In genomic region chr11:50450236-50450635, GRCm38 (mm10) we compare ENCODE assay signal across 28 mouse cellular contexts.
"Had no signal": no experiment of that assay in that cellular context is flagged by ENCODE, and none has a peak within 500 bp of the region (broad histone marks: within the 10 kb centered on the region; RNA-seq: fewer than 3 reads in every experiment).

No protein-coding gene starts in this region.

- H3K9ac ChIP-seq: embryonic facial prominence, embryonic 12.5 days; embryonic facial prominence, embryonic 13.5 days; embryonic facial prominence, embryonic 15.5 days; forebrain, embryonic 12.5 days; forebrain, embryonic 13.5 days; forebrain, embryonic 15.5 days had no signal

- H3K9me3 ChIP-seq: embryonic facial prominence, embryonic 10.5 days; embryonic facial prominence, embryonic 12.5 days; embryonic facial prominence, embryonic 13.5 days; embryonic facial prominence, embryonic 15.5 days; forebrain, embryonic 10.5 days; forebrain, embryonic 12.5 days; forebrain, embryonic 15.5 days had no signal

- H3K27ac ChIP-seq: embryonic facial prominence, embryonic 10.5 days; embryonic facial prominence, embryonic 12.5 days; embryonic facial prominence, embryonic 13.5 days; embryonic facial prominence, embryonic 15.5 days; forebrain, embryonic 10.5 days; forebrain, embryonic 12.5 days; forebrain, embryonic 13.5 days; forebrain, embryonic 15.5 days; gastrocnemius, adult 2 months; heart, adult 2 months had no signal

- ATAC-seq: forebrain, embryonic 13.5 days; forebrain, embryonic 14.5 days; forebrain, embryonic 15.5 days; forebrain, embryonic 16.5 days had no signal

- DNase-seq: cerebellum, adult 2 months; cerebellum, adult 8-10 months; cerebellum, adult 9-10 months; cerebellum, adult 9-11 months; cerebellum, postnatal 10 days; cerebellum, postnatal 14 days; cerebellum, postnatal 25 days; cerebellum, postnatal 36 days; embryo, embryonic 11 days; gastrocnemius, adult 2 months; gastrocnemius, postnatal 10 days; gastrocnemius, postnatal 14 days; gastrocnemius, postnatal 25 days; gastrocnemius, postnatal 36 days; heart, adult 18-20 months; heart, adult 2 months had no signal

- H3K4me1 ChIP-seq: forebrain, embryonic 10.5 days; forebrain, embryonic 12.5 days; forebrain, embryonic 13.5 days had no signal

- H3K4me3 ChIP-seq: embryonic facial prominence, embryonic 10.5 days; embryonic facial prominence, embryonic 12.5 days; embryonic facial prominence, embryonic 13.5 days; embryonic facial prominence, embryonic 15.5 days; erythroblast, embryonic 14.5 days; forebrain, embryonic 10.5 days; forebrain, embryonic 12.5 days; forebrain, embryonic 13.5 days; forebrain, embryonic 15.5 days; gastrocnemius, adult 2 months; heart, adult 2 months had no signal

- H3K36me3 ChIP-seq: embryonic facial prominence, embryonic 10.5 days; embryonic facial prominence, embryonic 12.5 days; embryonic facial prominence, embryonic 13.5 days; embryonic facial prominence, embryonic 15.5 days; forebrain, embryonic 10.5 days; forebrain, embryonic 12.5 days; forebrain, embryonic 15.5 days had no signal

- H3K27me3 ChIP-seq: embryonic facial prominence, embryonic 12.5 days; embryonic facial prominence, embryonic 13.5 days; embryonic facial prominence, embryonic 15.5 days; forebrain, embryonic 12.5 days; forebrain, embryonic 13.5 days; forebrain, embryonic 15.5 days had no signal

- H3K4me2 ChIP-seq: embryonic facial prominence, embryonic 12.5 days; embryonic facial prominence, embryonic 13.5 days; embryonic facial prominence, embryonic 15.5 days; forebrain, embryonic 12.5 days; forebrain, embryonic 13.5 days; forebrain, embryonic 15.5 days; heart, embryonic 11.5 days had no signal
